Mouse (Mus musculus) urinary bladder, postnatal 10 days (tissue): ENCODE data around the gene Ankdd1a.

Experiments used
- DNase-seq: peaks from one replicate; pipeline ENCODE4 v3.0.0; 2022; ENCODE audit warnings: low spot score

The Ankdd1a gene

GRCm38 (mm10) chr9:65519807-65520504 lies at the start of gene Ankdd1a:
Gene Ankdd1a (minus strand): TSS chr9:65520193.
- DNase-seq = no peak

- DNase-seq = no peak
Observed at GRCm38 (mm10) chr9:65569491-65569971, 49.5 kb upstream of the Ankdd1a start.

- no peak for DNase-seq
Observed at GRCm38 (mm10) chr9:65568787-65569186, 48.8 kb upstream of the Ankdd1a start.

GRCm38 (mm10) chr9:65564698-65565097 lies 44.7 kb upstream of the Ankdd1a start:
- no peak for DNase-seq

GRCm38 (mm10) chr9:65563073-65563472 lies 43.1 kb upstream of the Ankdd1a start:
- DNase-seq = no peak

GRCm38 (mm10) chr9:65562081-65562506 lies 42.1 kb upstream of the Ankdd1a start:
- no peak for DNase-seq

GRCm38 (mm10) chr9:65561016-65561415 lies 41.0 kb upstream of the Ankdd1a start:
- no peak for DNase-seq

- no peak for DNase-seq
Observed at GRCm38 (mm10) chr9:65558806-65559205, 38.8 kb upstream of the Ankdd1a start.

GRCm38 (mm10) chr9:65556979-65557378 lies 37.0 kb upstream of the Ankdd1a start:
- no peak for DNase-seq

GRCm38 (mm10) chr9:65556349-65556748 lies 36.4 kb upstream of the Ankdd1a start:
- no peak for DNase-seq

- no peak for DNase-seq
Observed at GRCm38 (mm10) chr9:65555621-65556020, 35.6 kb upstream of the Ankdd1a start.

GRCm38 (mm10) chr9:65555001-65555405 lies 35.0 kb upstream of the Ankdd1a start:
- DNase-seq = no peak

- no peak for DNase-seq
Observed at GRCm38 (mm10) chr9:65552711-65553110, 32.7 kb upstream of the Ankdd1a start.

GRCm38 (mm10) chr9:65552141-65552540 lies 32.1 kb upstream of the Ankdd1a start:
- DNase-seq = no peak

- DNase-seq = peak; percentile 53
Observed at GRCm38 (mm10) chr9:65551035-65551434, 31.0 kb upstream of the Ankdd1a start.

GRCm38 (mm10) chr9:65550079-65550831 lies 30.3 kb upstream of the Ankdd1a start:
- DNase-seq = no peak

- no peak for DNase-seq
Observed at GRCm38 (mm10) chr9:65549643-65550042, 29.6 kb upstream of the Ankdd1a start.

GRCm38 (mm10) chr9:65549139-65549538 lies 29.1 kb upstream of the Ankdd1a start:
- DNase-seq = no peak

- no peak for DNase-seq
Observed at GRCm38 (mm10) chr9:65548311-65548710, 28.3 kb upstream of the Ankdd1a start.

- DNase-seq = no peak
Observed at GRCm38 (mm10) chr9:65547844-65548243, 27.9 kb upstream of the Ankdd1a start.

- DNase-seq = no peak
Observed at GRCm38 (mm10) chr9:65547111-65547510, 27.1 kb upstream of the Ankdd1a start.

- DNase-seq = no peak
Observed at GRCm38 (mm10) chr9:65546413-65546695, 26.4 kb upstream of the Ankdd1a start.

- no peak for DNase-seq
Observed at GRCm38 (mm10) chr9:65545635-65546412, 25.8 kb upstream of the Ankdd1a start.
